Mouse (Mus musculus) liver, embryonic 14.5 days (tissue): Measurements from ENCODE around the gene Dnm1. TPM values are rescaled to one million over a fixed set of nuclear protein-coding genes. Genes with fewer than 3 reads are reported as not detected.

Source experiments
- ATAC-seq: fragments of 200-750 bp; cut with Nextera tagmentation; 2 replicates; pipeline ENCODE4 v1.8.0; 2017; ENCODE audit warnings: moderate number of reproducible peaks, mild to moderate bottlenecking, moderate library complexity; ENCODE audit not compliant: insufficient read depth
- DNase-seq, 3 experiments: peaks; one replicate each; pipeline ENCODE4 v3.0.0-alpha.2; 2012 to 2013; ENCODE audit warnings: low read depth in 3 of 3, low spot score in 3 of 3
- H3K27ac ChIP-seq: fragments of 300-500 bp; sonication (generic); 2 replicates; pipeline ENCODE4 v1.5.1; 2014; ENCODE audit warnings: moderate library complexity, mild to moderate bottlenecking, control low read depth, inconsistent platforms
- H3K27me3 ChIP-seq: fragments of 300-500 bp; sonication (generic); 2 replicates; pipeline ENCODE4 v1.6.1; 2014; ENCODE audit warnings: mild to moderate bottlenecking, low read length, moderate library complexity; ENCODE audit not compliant: control insufficient read depth, insufficient read depth
- H3K36me3 ChIP-seq: fragments of 300-500 bp; sonication (generic); replicated peaks from 2 replicates; pipeline ENCODE4 v1.6.1; 2014; ENCODE audit warnings: low read depth; ENCODE audit not compliant: control insufficient read depth, insufficient read depth
- H3K4me1 ChIP-seq, 2 experiments: fragments of 200-500 bp in 1 of 2; fragments of 300-500 bp in 1 of 2; sonication (generic) in 1 of 2; replicated peaks; 2 replicates each; pipeline ENCODE4 v1.6.1; 2012 to 2014; ENCODE audit warnings: antibody characterized with exemption in 1 of 2, inconsistent platforms in 1 of 2, low read length in 1 of 2; ENCODE audit not compliant: control insufficient read depth in 2 of 2, insufficient read depth in 2 of 2
- H3K4me2 ChIP-seq: fragments of 300-500 bp; sonication (generic); 2 replicates; pipeline ENCODE4 v1.6.1; 2014; ENCODE audit warnings: low read depth, mild to moderate bottlenecking, control low read depth, moderate library complexity
- H3K4me3 ChIP-seq, 2 experiments: fragments of 200-500 bp in 1 of 2; fragments of 300-500 bp in 1 of 2; sonication (generic) in 1 of 2; 2 replicates each; pipeline ENCODE4 v1.5.1; 2012 to 2014; ENCODE audit warnings: low read depth in 2 of 2, low read length in 2 of 2, mild to moderate bottlenecking in 2 of 2, control low read depth in 1 of 2, inconsistent platforms in 1 of 2, moderate library complexity in 1 of 2; ENCODE audit not compliant: insufficient read depth in 1 of 2
- H3K9ac ChIP-seq: fragments of 300-500 bp; sonication (generic); replicated peaks from 2 replicates; pipeline ENCODE4 v1.6.1; 2014; ENCODE audit warnings: mild to moderate bottlenecking, control low read depth, moderate library complexity
- H3K9me3 ChIP-seq: fragments of 300-500 bp; sonication (generic); 2 replicates; pipeline ENCODE4 v1.6.1; 2016; ENCODE audit warnings: low read length, mixed read lengths; ENCODE audit not compliant: control insufficient read depth
- CTCF ChIP-seq: IDR thresholded peaks from 2 replicates; pipeline ENCODE4 v1.5.1; 2016; ENCODE audit warnings: antibody characterized with exemption, low read depth, control low read depth
- EP300 ChIP-seq: IDR thresholded peaks from 2 replicates; pipeline ENCODE4 v1.6.1; 2016; ENCODE audit warnings: antibody characterized with exemption, low read depth
- WGBS: fragments of 180-500 bp; shearing (Covaris S2); extraction: QIAGEN DNeasy Blood & Tissue Kit; methylation state at CpG from one replicate; pipeline ENCODE4 v1.1.7; 2014; ENCODE audit not compliant: insufficient replicate concordance; 5-methylcytosine and 5-hydroxymethylcytosine counted together
- polyA plus RNA-seq, 2 experiments: library from polyadenylated mRNA; depleted of rRNA in 1 of 2; stranded (reverse) in 1 of 2; unstranded in 1 of 2; fragments of >200 nt; fragmentation: Nextera tagmentation in 1 of 2; extraction: Ambion mirVana in 1 of 2; gene quantifications; 2 replicates each; pipeline versions ENCODE4 v1.2.1 to v1.2.3; 2012 to 2014

The Dnm1 gene
- polyA plus RNA-seq, 2 experiments = 0.43 to 2.9 TPM

- DNase-seq = no peak
- ATAC-seq = no peak
- peak overlapping the region in 1 of 2 experiments; percentile 37; a peak in 1 of 4 replicates for H3K4me3 ChIP-seq
- H3K27me3 ChIP-seq = peaks cover 22% of the 10 kb centered on the region
- no peaks in the 10 kb centered on the region for H3K36me3 ChIP-seq
- H3K9me3 ChIP-seq = no peaks in the 10 kb centered on the region
- H3K9ac ChIP-seq = no peak overlapping the region
- no peak overlapping the region for H3K27ac ChIP-seq
- TF ChIP-seq CTCF (no peak), EP300 (no peak)
- H3K4me2 ChIP-seq = peak overlapping the region; percentile 31; the same call in 1 of the 2 replicates
- WGBS = 11% methylated on average over 19 of the region's 19 CpGs
- H3K4me1 ChIP-seq = no peaks in the 10 kb centered on the region
Observed at GRCm38 (mm10) chr2:32317791-32318417, 35.2 kb downstream of the Dnm1 start.

GRCm38 (mm10) chr2:32316887-32317656, 36.1 kb downstream of the Dnm1 start:
- Histone ChIP-seq H3K4me1 (peaks cover 0 to under 1% of the 10 kb centered on the region in 2 experiments; a peak in 2 of 4 replicates), H3K4me3 (no peak overlapping the region), H3K27ac (no peak overlapping the region), H3K36me3 (no peaks in the 10 kb centered on the region), H3K9ac (no peak overlapping the region), H3K27me3 (peaks cover 27% of the 10 kb centered on the region), H3K9me3 (no peaks in the 10 kb centered on the region), H3K4me2 (no peak overlapping the region)
- ATAC-seq (no peak), DNase-seq (no peak)
- WGBS = 64% methylated on average over 20 of the region's 20 CpGs
- TF ChIP-seq CTCF (no peak), EP300 (no peak)

- Histone ChIP-seq H3K4me2 (no peak overlapping the region), H3K27ac (no peak overlapping the region), H3K9ac (no peak overlapping the region), H3K4me1 (peaks cover 3 to 4% of the 10 kb centered on the region in 2 experiments; a peak in 3 of 4 replicates), H3K27me3 (peaks cover 31% of the 10 kb centered on the region), H3K9me3 (no peaks in the 10 kb centered on the region), H3K4me3 (no peak overlapping the region), H3K36me3 (no peaks in the 10 kb centered on the region)
- WGBS = 34% methylated on average over 8 of the region's 8 CpGs
- TF ChIP-seq CTCF = no peak
- no peak for TF ChIP-seq EP300
- no peak for DNase-seq
- no peak for ATAC-seq
Observed at GRCm38 (mm10) chr2:32315751-32316150, 37.4 kb downstream of the Dnm1 start.

GRCm38 (mm10) chr2:32314831-32315230, 38.3 kb downstream of the Dnm1 start:
- TF ChIP-seq CTCF = no peak
- TF ChIP-seq EP300 = no peak
- Histone ChIP-seq H3K4me2 (no peak overlapping the region), H3K36me3 (no peaks in the 10 kb centered on the region), H3K27me3 (peaks cover 31% of the 10 kb centered on the region), H3K4me3 (no peak overlapping the region), H3K4me1 (peaks cover 3 to 4% of the 10 kb centered on the region in 2 experiments; a peak in 3 of 4 replicates), H3K27ac (no peak overlapping the region), H3K9me3 (no peaks in the 10 kb centered on the region), H3K9ac (no peak overlapping the region)
- 75% methylated on average over 14 of the region's 14 CpGs for WGBS
- ATAC-seq (no peak), DNase-seq (no peak)

- peak; percentile 50 to 60 (median 58) for DNase-seq
- peak; percentile 80 for ATAC-seq
- peak overlapping the region; percentile 5 to 48; a peak in 2 of 4 replicates for H3K4me3 ChIP-seq
- H3K9ac ChIP-seq = no peak overlapping the region
- no peaks in the 10 kb centered on the region for H3K36me3 ChIP-seq
- no peaks in the 10 kb centered on the region for H3K9me3 ChIP-seq
- WGBS = 2% methylated on average over 45 of the region's 56 CpGs
- H3K4me2 ChIP-seq = peak overlapping the region; percentile 91
- H3K27me3 ChIP-seq = peaks cover 20% of the 10 kb centered on the region
- no peak overlapping the region for H3K27ac ChIP-seq
- TF ChIP-seq EP300 (no peak), CTCF (no peak)
- H3K4me1 ChIP-seq = peaks cover 3 to 4% of the 10 kb centered on the region in 2 experiments; a peak in 3 of 4 replicates
Observed at GRCm38 (mm10) chr2:32312318-32312964, 40.7 kb downstream of the Dnm1 start.
